Mouse (Mus musculus) heart, embryonic 16.5 days (tissue): ENCODE measurements around the gene Ippk. TPM values are rescaled to one million over a fixed set of nuclear protein-coding genes. Genes with fewer than 3 reads are reported as not detected.

Source experiments
- ATAC-seq: fragments of 200-750 bp; cut with Nextera tagmentation; replicated peaks from 2 replicates; pipeline ENCODE4 v1.8.0; 2017; ENCODE audit warnings: moderate number of reproducible peaks; ENCODE audit not compliant: insufficient read depth, low FRiP score; ENCODE audit errors: extremely low read depth
- H3K27ac ChIP-seq: fragments of 300-500 bp; sonication (generic); 2 replicates; pipeline ENCODE4 v1.5.1; 2014; ENCODE audit warnings: mild to moderate bottlenecking, low read length, control low read depth, moderate library complexity
- H3K27me3 ChIP-seq: fragments of 300-500 bp; sonication (generic); 2 replicates; pipeline ENCODE4 v1.6.1; 2014; ENCODE audit warnings: low read length, mixed read lengths; ENCODE audit not compliant: control insufficient read depth, insufficient read depth
- H3K36me3 ChIP-seq: fragments of 300-500 bp; sonication (generic); 2 replicates; pipeline ENCODE4 v1.6.1; 2014; ENCODE audit not compliant: control insufficient read depth, insufficient read depth
- H3K4me1 ChIP-seq: fragments of 300-500 bp; sonication (generic); 2 replicates; pipeline ENCODE4 v1.6.1; 2014; ENCODE audit warnings: low read length, mixed read lengths; ENCODE audit not compliant: control insufficient read depth, insufficient read depth
- H3K4me2 ChIP-seq: fragments of 300-500 bp; sonication (generic); 2 replicates; pipeline ENCODE4 v1.6.1; 2014; ENCODE audit warnings: low read depth, mild to moderate bottlenecking, control low read depth, low read length
- H3K4me3 ChIP-seq: fragments of 300-500 bp; sonication (generic); 2 replicates; pipeline ENCODE4 v1.5.1; 2014; ENCODE audit warnings: mild to moderate bottlenecking, control low read depth, low read length
- H3K9ac ChIP-seq: fragments of 300-500 bp; sonication (generic); 2 replicates; pipeline ENCODE4 v1.6.1; 2014; ENCODE audit warnings: low read length, control low read depth
- H3K9me3 ChIP-seq: fragments of 300-500 bp; sonication (generic); replicated peaks from 2 replicates; pipeline ENCODE4 v1.6.1; 2016; ENCODE audit warnings: low read length; ENCODE audit not compliant: control insufficient read depth
- WGBS: fragments of 180-500 bp; shearing (Covaris S2); extraction: QIAGEN DNeasy Blood & Tissue Kit; methylation state at CpG from one replicate; pipeline ENCODE4 v1.1.7; 2014; 5-methylcytosine and 5-hydroxymethylcytosine counted together
- polyA plus RNA-seq: library from polyadenylated mRNA; unstranded; fragments of >200 nt; fragmentation: Nextera tagmentation; extraction: Ambion mirVana; gene quantifications from 2 replicates; pipeline ENCODE4 v1.2.1, GENCODE M21; 2015

The Ippk gene
- polyA plus RNA-seq, 1 experiment from 2014 or later = 11.8 TPM

DNA sequence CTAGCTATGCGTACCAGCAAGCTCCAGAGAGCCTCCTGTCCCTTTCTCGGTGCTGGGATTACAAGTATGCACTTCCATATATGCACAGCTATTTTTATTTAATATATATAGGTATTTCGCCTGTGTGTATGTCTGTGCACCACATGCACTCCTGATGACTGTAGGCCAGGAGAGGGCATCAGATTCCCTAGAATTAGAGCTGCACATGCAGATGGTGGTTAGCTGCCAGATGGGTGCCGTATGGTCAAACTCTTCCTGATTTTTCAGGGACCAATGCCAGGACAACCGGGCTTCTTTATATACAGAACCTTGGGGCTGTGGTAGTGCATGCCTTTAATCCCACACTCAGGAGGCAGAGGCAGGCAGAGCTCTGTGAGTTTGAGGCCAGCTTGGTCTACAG, 48.0 kb downstream of the Ippk start:
- no peak for ATAC-seq
- no peak overlapping the region for H3K9ac ChIP-seq

GRCm38 (mm10) chr13:49470319-49470718, 49.3 kb downstream of the Ippk start:
- ATAC-seq = peak; percentile 23; the same call in 1 of the 2 replicates
- H3K9ac ChIP-seq = no peak overlapping the region
- no peaks in the 10 kb centered on the region for H3K9me3 ChIP-seq
- H3K4me3 ChIP-seq = no peak overlapping the region
- H3K4me2 ChIP-seq = no peak overlapping the region
- no peaks in the 10 kb centered on the region for H3K27me3 ChIP-seq
- 65% methylated on average over 4 of the region's 4 CpGs for WGBS
- H3K36me3 ChIP-seq = no peaks in the 10 kb centered on the region
- H3K27ac ChIP-seq = 0 out of 2 replicates have a peak overlapping the region, but pooled peaks have one; percentile 25
- peaks cover 7% of the 10 kb centered on the region; the same call in 1 of the 2 replicates for H3K4me1 ChIP-seq

More for the DNA sequence above, 48.0 kb downstream of the Ippk start:
- no peak overlapping the region for H3K4me3 ChIP-seq
- no peak overlapping the region for H3K4me2 ChIP-seq
- H3K4me1 ChIP-seq = peaks cover 7% of the 10 kb centered on the region; the same call in 1 of the 2 replicates
- no peaks in the 10 kb centered on the region for H3K9me3 ChIP-seq
- H3K27me3 ChIP-seq = no peaks in the 10 kb centered on the region
- peaks cover 7% of the 10 kb centered on the region for H3K36me3 ChIP-seq
- H3K27ac ChIP-seq = no peak overlapping the region
- WGBS = 80% methylated on average over 5 of the region's 5 CpGs

- no peak overlapping the region for H3K27ac ChIP-seq
- H3K36me3 ChIP-seq = no peaks in the 10 kb centered on the region
- ATAC-seq = no peak
- no peak overlapping the region for H3K9ac ChIP-seq
- H3K4me1 ChIP-seq = peaks cover 7% of the 10 kb centered on the region; the same call in 1 of the 2 replicates
- no peak overlapping the region for H3K4me2 ChIP-seq
- no peaks in the 10 kb centered on the region for H3K9me3 ChIP-seq
- H3K4me3 ChIP-seq = no peak overlapping the region
- 49% methylated on average over 4 of the region's 4 CpGs for WGBS
- no peaks in the 10 kb centered on the region for H3K27me3 ChIP-seq
These were observed 49.8 kb downstream of the Ippk start for GRCm38 (mm10) chr13:49470806-49471205.

- no peak overlapping the region for H3K27ac ChIP-seq
- no peak overlapping the region for H3K9ac ChIP-seq
- 57% methylated on average over 4 of the region's 4 CpGs for WGBS
- H3K9me3 ChIP-seq = no peaks in the 10 kb centered on the region
- no peak for ATAC-seq
- H3K4me2 ChIP-seq = no peak overlapping the region
- H3K4me3 ChIP-seq = no peak overlapping the region
- no peaks in the 10 kb centered on the region for H3K36me3 ChIP-seq
- peaks cover 8% of the 10 kb centered on the region; the same call in 1 of the 2 replicates for H3K4me1 ChIP-seq
- no peaks in the 10 kb centered on the region for H3K27me3 ChIP-seq
These were observed 51.1 kb downstream of the Ippk start for GRCm38 (mm10) chr13:49471981-49472675.

DNA sequence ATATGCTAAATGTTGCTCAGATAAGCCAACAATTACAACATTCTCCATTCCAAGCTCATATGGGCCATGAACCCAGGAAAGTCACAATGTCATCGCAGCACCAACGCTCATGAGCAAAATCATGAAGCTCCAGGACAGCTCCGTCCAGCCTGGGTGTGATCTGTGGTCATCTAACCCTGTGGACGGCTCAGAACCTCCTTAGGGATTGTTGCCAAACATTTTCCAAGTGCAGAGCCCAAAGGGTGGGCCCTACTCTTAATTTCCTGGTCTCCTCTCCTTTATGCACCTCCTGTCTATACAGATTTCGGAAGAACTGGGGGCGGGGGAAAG, 51.6 kb downstream of the Ippk start:
- ATAC-seq = no peak

DNA sequence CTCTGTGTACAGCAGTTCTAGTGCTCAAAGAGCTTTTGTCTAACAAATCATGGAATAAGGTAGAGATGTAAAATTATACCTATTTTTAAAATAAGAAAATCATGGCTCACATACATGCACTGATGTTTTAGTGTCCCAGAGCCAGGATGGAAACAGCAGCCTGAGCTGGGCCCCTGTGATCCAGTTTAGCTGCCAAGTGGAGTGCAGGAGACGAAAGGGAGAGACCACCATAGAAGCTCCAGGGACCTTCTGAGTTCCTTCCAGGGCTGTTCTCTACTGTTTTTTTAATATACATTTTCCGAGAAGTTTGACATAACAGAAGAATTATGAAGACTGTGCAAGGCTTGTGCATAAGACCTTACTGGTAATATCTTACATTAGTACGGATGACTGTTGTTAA, 56.8 kb downstream of the Ippk start:
- Histone ChIP-seq H3K4me2 (no peak overlapping the region), H3K36me3 (no peaks in the 10 kb centered on the region), H3K9ac (no peak overlapping the region), H3K27ac (no peak overlapping the region), H3K4me1 (peaks cover 14% of the 10 kb centered on the region), H3K27me3 (no peaks in the 10 kb centered on the region), H3K9me3 (no peaks in the 10 kb centered on the region), H3K4me3 (no peak overlapping the region)
- WGBS = 73% methylated on average over 3 of the region's 3 CpGs
- ATAC-seq = no peak

More for the DNA sequence above, 51.6 kb downstream of the Ippk start:
- H3K27me3 ChIP-seq = no peaks in the 10 kb centered on the region
- H3K4me1 ChIP-seq = peaks cover 11% of the 10 kb centered on the region; the same call in 1 of the 2 replicates
- H3K4me2 ChIP-seq = no peak overlapping the region
- H3K36me3 ChIP-seq = no peaks in the 10 kb centered on the region
- no peak overlapping the region for H3K9ac ChIP-seq
- H3K27ac ChIP-seq = no peak overlapping the region
- no peaks in the 10 kb centered on the region for H3K9me3 ChIP-seq
- no peak overlapping the region for H3K4me3 ChIP-seq
- 87% methylated on average over 6 of the region's 6 CpGs for WGBS

- H3K27me3 ChIP-seq = no peaks in the 10 kb centered on the region
- 85% methylated on average over 6 of the region's 6 CpGs for WGBS
- no peaks in the 10 kb centered on the region for H3K36me3 ChIP-seq
- H3K4me1 ChIP-seq = peaks cover 14% of the 10 kb centered on the region
- no peak for ATAC-seq
- no peak overlapping the region for H3K4me2 ChIP-seq
- no peak overlapping the region for H3K9ac ChIP-seq
- H3K9me3 ChIP-seq = no peaks in the 10 kb centered on the region
- H3K27ac ChIP-seq = peak overlapping the region; percentile 68; the same call in 1 of the 2 replicates
- H3K4me3 ChIP-seq = no peak overlapping the region
These were observed 57.9 kb downstream of the Ippk start for GRCm38 (mm10) chr13:49478851-49479374.

DNA sequence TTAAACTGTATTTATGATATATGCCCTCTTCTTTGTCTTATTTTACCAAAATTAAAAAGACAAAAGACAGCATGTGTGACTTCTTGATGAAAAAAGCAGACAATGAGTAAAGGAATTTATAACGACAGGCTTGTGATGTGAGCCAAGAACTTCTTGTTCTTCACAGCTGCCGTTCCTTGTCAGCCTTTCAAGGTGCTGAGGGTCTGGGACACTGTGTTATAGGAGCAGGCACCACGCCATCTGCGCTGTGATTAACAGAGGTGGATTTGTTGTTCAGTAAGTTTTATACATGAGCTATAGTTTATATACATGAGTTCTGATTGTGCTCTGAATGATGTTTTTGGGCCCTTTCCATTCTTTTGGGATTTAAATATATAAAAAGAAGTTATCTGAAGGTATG, 58.4 kb downstream of the Ippk start:
- Histone ChIP-seq H3K36me3 (no peaks in the 10 kb centered on the region), H3K4me2 (no peak overlapping the region), H3K4me1 (peaks cover 14% of the 10 kb centered on the region), H3K27ac (peak overlapping the region; percentile 68), H3K4me3 (no peak overlapping the region), H3K9ac (no peak overlapping the region), H3K9me3 (no peaks in the 10 kb centered on the region), H3K27me3 (no peaks in the 10 kb centered on the region)
- no peak for ATAC-seq
- 68% methylated on average over 4 of the region's 4 CpGs for WGBS

DNA sequence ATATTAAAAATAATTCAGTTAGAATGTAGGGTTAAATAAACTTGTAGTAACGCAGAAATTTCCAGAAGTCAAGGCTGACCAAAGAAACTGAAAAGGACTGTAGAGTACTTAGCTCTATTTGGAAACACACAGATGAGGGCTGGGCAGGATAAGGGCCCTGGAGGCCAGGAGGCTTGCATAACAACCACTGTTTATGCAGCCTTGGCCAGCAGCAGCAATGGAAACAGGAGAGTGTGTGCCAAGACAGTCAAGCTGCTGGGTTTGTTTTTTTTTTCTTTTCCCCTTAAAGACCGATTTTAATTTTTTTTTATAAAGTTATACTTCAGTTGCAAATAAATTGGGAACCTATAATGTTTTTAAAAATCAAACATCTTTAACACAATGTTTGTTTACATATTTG, 59.0 kb downstream of the Ippk start:
- 36% methylated on average over 2 of the region's 2 CpGs for WGBS
- Histone ChIP-seq H3K4me2 (no peak overlapping the region), H3K4me1 (peaks cover 14% of the 10 kb centered on the region), H3K4me3 (no peak overlapping the region), H3K27ac (no peak overlapping the region), H3K9me3 (no peaks in the 10 kb centered on the region), H3K27me3 (no peaks in the 10 kb centered on the region), H3K36me3 (no peaks in the 10 kb centered on the region), H3K9ac (no peak overlapping the region)
- ATAC-seq = peak; percentile 93
